Mouse (Mus musculus): ENCODE measurements around the gene Rgs9.
A peak's percentile ranks its signal among the peaks of the same experiment; 100 is the strongest.

GRCm38 (mm10) chr11:109316921-109317320 lies 19.0 kb upstream of the Rgs9 start:
- TF ChIP-seq CTCF (IDR thresholded peaks at IDR 0.05; ENCODE audit: borderline replicate concordance, extremely low read depth, insufficient read depth, insufficient read length) = peak; percentile 61
- no peak for TF ChIP-seq POLR2A (IDR thresholded peaks at IDR 0.05; ENCODE audit: borderline replicate concordance, extremely low read depth, insufficient read depth, insufficient read length, poor library complexity, severe bottlenecking)

All from brain, embryonic 14.5 days (tissue).